Mouse (Mus musculus) heart, embryonic 14.5 days (tissue): ENCODE data around the gene Ptpn13. TPM values are rescaled to one million over a fixed set of nuclear protein-coding genes. Genes with fewer than 3 reads are reported as not detected.

Experiments used
- ATAC-seq: fragments of 200-750 bp; cut with Nextera tagmentation; 2 replicates; pipeline ENCODE4 v1.8.0; 2017; ENCODE audit warnings: low read depth, moderate TSS enrichment; ENCODE audit not compliant: insufficient number of reproducible peaks, insufficient read depth, low FRiP score
- H3K27ac ChIP-seq, 2 experiments: fragments of 200-500 bp in 1 of 2; fragments of 300-500 bp in 1 of 2; sonication (generic) in 1 of 2; replicated peaks in 1 of 2; 2 replicates each; pipeline ENCODE4 v1.5.1; 2012 to 2014; ENCODE audit warnings: low read depth in 2 of 2, low read length in 2 of 2, control low read depth in 1 of 2, mild to moderate bottlenecking in 1 of 2, mixed read lengths in 1 of 2; ENCODE audit not compliant: control insufficient read depth in 1 of 2, insufficient read depth in 1 of 2
- H3K27me3 ChIP-seq: fragments of 300-500 bp; sonication (generic); 2 replicates; pipeline ENCODE4 v1.6.1; 2014; ENCODE audit warnings: mild to moderate bottlenecking, low read length, control low read depth; ENCODE audit not compliant: control insufficient read depth, insufficient read depth
- H3K36me3 ChIP-seq: fragments of 300-500 bp; sonication (generic); 2 replicates; pipeline ENCODE4 v1.6.1; 2014; ENCODE audit warnings: mild to moderate bottlenecking, control low read depth, low read length, mixed read lengths; ENCODE audit not compliant: control insufficient read depth, insufficient read depth
- H3K4me1 ChIP-seq, 2 experiments: fragments of 200-500 bp in 1 of 2; fragments of 300-500 bp in 1 of 2; sonication (generic) in 1 of 2; 2 replicates each; pipeline ENCODE4 v1.6.1; 2012 to 2014; ENCODE audit warnings: low read length in 2 of 2, control low read depth in 1 of 2, mixed read lengths in 1 of 2; ENCODE audit not compliant: control insufficient read depth in 2 of 2, insufficient read depth in 2 of 2
- H3K4me2 ChIP-seq: fragments of 300-500 bp; sonication (generic); 2 replicates; pipeline ENCODE4 v1.6.1; 2014; ENCODE audit warnings: mild to moderate bottlenecking, low read length
- H3K4me3 ChIP-seq, 2 experiments: fragments of 200-500 bp in 1 of 2; fragments of 300-500 bp in 1 of 2; sonication (generic) in 1 of 2; 2 replicates each; pipeline ENCODE4 v1.5.1; 2012 to 2014; ENCODE audit warnings: low read length in 2 of 2, mild to moderate bottlenecking in 2 of 2, control low read depth in 1 of 2, low read depth in 1 of 2, moderate library complexity in 1 of 2; ENCODE audit not compliant: control insufficient read depth in 1 of 2, insufficient read depth in 1 of 2
- H3K9ac ChIP-seq: fragments of 300-500 bp; sonication (generic); 2 replicates; pipeline ENCODE4 v1.6.1; 2014; ENCODE audit warnings: mild to moderate bottlenecking, low read length
- H3K9me3 ChIP-seq: fragments of 300-500 bp; sonication (generic); 2 replicates; pipeline ENCODE4 v1.6.1; 2016; ENCODE audit warnings: low read length, control low read depth; ENCODE audit not compliant: control insufficient read depth
- WGBS: fragments of 180-500 bp; shearing (Covaris S2); extraction: QIAGEN DNeasy Blood & Tissue Kit; methylation state at CpG from one replicate; pipeline ENCODE4 v1.1.7; 2014; 5-methylcytosine and 5-hydroxymethylcytosine counted together
- polyA plus RNA-seq: library from polyadenylated mRNA; unstranded; fragments of >200 nt; fragmentation: Nextera tagmentation; extraction: Ambion mirVana; gene quantifications from 2 replicates; pipeline ENCODE4 v1.2.1, GENCODE M21; 2014

Ptpn13 gene
- polyA plus RNA-seq, 1 experiment from 2014 or later: 9.3 TPM

GRCm38 (mm10) chr5:103384021-103384420 is 41.0 kb upstream of the Ptpn13 start:
- Histone ChIP-seq H3K36me3 (no peaks in the 10 kb centered on the region), H3K4me2 (no peak overlapping the region), H3K9me3 (no peaks in the 10 kb centered on the region), H3K27ac (no peak overlapping the region), H3K4me3 (no peak overlapping the region), H3K4me1 (peaks cover 7 to 12% of the 10 kb centered on the region in 2 experiments), H3K9ac (no peak overlapping the region), H3K27me3 (peaks cover 5% of the 10 kb centered on the region; the same call in 1 of the 2 replicates)
- no peak for ATAC-seq
- 87% methylated on average over 7 of the region's 7 CpGs for WGBS

GRCm38 (mm10) chr5:103387540-103388026 is 37.4 kb upstream of the Ptpn13 start:
- 20% methylated on average over 8 of the region's 8 CpGs for WGBS
- Histone ChIP-seq H3K4me3 (no peak overlapping the region), H3K36me3 (no peaks in the 10 kb centered on the region), H3K9ac (no peak overlapping the region), H3K4me1 (peaks cover 7 to 12% of the 10 kb centered on the region in 2 experiments), H3K4me2 (no peak overlapping the region), H3K27ac (peak overlapping the region; percentile 69 to 76), H3K27me3 (no peaks in the 10 kb centered on the region), H3K9me3 (no peaks in the 10 kb centered on the region)
- ATAC-seq: peak; percentile 87

- peaks cover 7 to 12% of the 10 kb centered on the region in 2 experiments for H3K4me1 ChIP-seq
- 88% methylated on average over 5 of the region's 5 CpGs for WGBS
- no peak overlapping the region for H3K27ac ChIP-seq
- H3K36me3 ChIP-seq: no peaks in the 10 kb centered on the region
- ATAC-seq: no peak
- H3K27me3 ChIP-seq: no peaks in the 10 kb centered on the region
- no peak overlapping the region for H3K4me2 ChIP-seq
- H3K9me3 ChIP-seq: no peaks in the 10 kb centered on the region
- no peak overlapping the region for H3K9ac ChIP-seq
- no peak overlapping the region for H3K4me3 ChIP-seq
These were observed 35.6 kb upstream of the Ptpn13 start for GRCm38 (mm10) chr5:103389415-103389814.

GRCm38 (mm10) chr5:103393220-103393619 is 31.8 kb upstream of the Ptpn13 start:
- Histone ChIP-seq H3K4me3 (no peak overlapping the region), H3K36me3 (no peaks in the 10 kb centered on the region), H3K9ac (no peak overlapping the region), H3K4me2 (no peak overlapping the region), H3K9me3 (no peaks in the 10 kb centered on the region), H3K27me3 (no peaks in the 10 kb centered on the region), H3K4me1 (peaks cover 2 to 6% of the 10 kb centered on the region in 2 experiments; a peak in 2 of 4 replicates), H3K27ac (no peak overlapping the region)
- ATAC-seq: no peak
- WGBS: 27% methylated on average over 4 of the region's 4 CpGs

- H3K9ac ChIP-seq: no peak overlapping the region
- H3K4me1 ChIP-seq: peaks cover 2 to 5% of the 10 kb centered on the region in 2 experiments; a peak in 1 of 4 replicates
- no peak overlapping the region for H3K4me2 ChIP-seq
- no peak overlapping the region for H3K27ac ChIP-seq
- no peaks in the 10 kb centered on the region for H3K36me3 ChIP-seq
- ATAC-seq: no peak
- H3K27me3 ChIP-seq: no peaks in the 10 kb centered on the region
- 74% methylated on average over 16 of the region's 16 CpGs for WGBS
- no peak overlapping the region for H3K4me3 ChIP-seq
- H3K9me3 ChIP-seq: no peaks in the 10 kb centered on the region
These were observed 31.2 kb upstream of the Ptpn13 start for GRCm38 (mm10) chr5:103393752-103394151.

GRCm38 (mm10) chr5:103395683-103396082 is 29.3 kb upstream of the Ptpn13 start:
- H3K27me3 ChIP-seq: no peaks in the 10 kb centered on the region
- ATAC-seq: no peak
- no peak overlapping the region for H3K4me3 ChIP-seq
- 88% methylated on average over 5 of the region's 5 CpGs for WGBS
- H3K4me2 ChIP-seq: no peak overlapping the region
- no peak overlapping the region for H3K9ac ChIP-seq
- peaks cover 2 to 5% of the 10 kb centered on the region in 2 experiments; a peak in 1 of 4 replicates for H3K4me1 ChIP-seq
- no peaks in the 10 kb centered on the region for H3K9me3 ChIP-seq
- no peak overlapping the region for H3K27ac ChIP-seq
- no peaks in the 10 kb centered on the region for H3K36me3 ChIP-seq

GRCm38 (mm10) chr5:103397429-103397828 is 27.6 kb upstream of the Ptpn13 start:
- Histone ChIP-seq H3K36me3 (no peaks in the 10 kb centered on the region), H3K4me2 (no peak overlapping the region), H3K9me3 (no peaks in the 10 kb centered on the region), H3K4me3 (no peak overlapping the region), H3K27me3 (no peaks in the 10 kb centered on the region), H3K9ac (no peak overlapping the region), H3K4me1 (peaks cover 2 to 5% of the 10 kb centered on the region in 2 experiments; a peak in 1 of 4 replicates), H3K27ac (no peak overlapping the region)
- WGBS: 60% methylated on average over 4 of the region's 4 CpGs
- ATAC-seq: no peak
